Mouse (Mus musculus) thymus, postnatal 10 days (tissue): ENCODE results near the gene 4930562C15Rik.

Source experiments
- DNase-seq, 2 experiments: peaks; one replicate each; pipeline ENCODE4 v3.0.0; 2021; ENCODE audit warnings: low spot score in 2 of 2

4930562C15Rik gene

GRCm38 (mm10) chr16:4861392-4861791, 26.2 kb downstream of the 4930562C15Rik start:
- DNase-seq = peak in 1 of 2 experiments; percentile 14

GRCm38 (mm10) chr16:4862863-4863483, 27.8 kb downstream of the 4930562C15Rik start:
- DNase-seq = peak; percentile 53 to 67

DNA sequence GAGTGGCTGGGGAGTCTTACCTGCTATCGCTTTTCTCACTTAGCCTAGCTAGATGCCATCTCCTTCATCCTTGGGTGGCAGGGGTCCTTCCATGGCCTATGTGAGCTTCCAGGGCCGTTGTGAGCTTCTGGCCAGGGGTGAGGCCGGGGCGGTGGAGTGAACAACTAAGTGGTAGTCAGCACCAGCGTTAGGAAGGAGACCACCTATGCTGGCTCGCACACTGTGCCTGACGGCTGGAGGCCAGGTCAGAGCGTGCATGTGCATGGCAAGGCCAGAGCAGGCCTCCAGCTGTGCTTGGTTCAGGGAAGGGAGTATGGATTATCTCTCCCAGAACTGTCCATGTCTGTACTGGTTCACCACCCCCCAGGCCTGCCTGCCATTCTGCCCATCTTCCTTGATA, 28.5 kb downstream of the 4930562C15Rik start:
- no peak for DNase-seq

- DNase-seq = no peak
These were observed 31.0 kb downstream of the 4930562C15Rik start for GRCm38 (mm10) chr16:4866101-4866695.

GRCm38 (mm10) chr16:4870490-4870889, 35.3 kb downstream of the 4930562C15Rik start:
- DNase-seq = no peak

DNA sequence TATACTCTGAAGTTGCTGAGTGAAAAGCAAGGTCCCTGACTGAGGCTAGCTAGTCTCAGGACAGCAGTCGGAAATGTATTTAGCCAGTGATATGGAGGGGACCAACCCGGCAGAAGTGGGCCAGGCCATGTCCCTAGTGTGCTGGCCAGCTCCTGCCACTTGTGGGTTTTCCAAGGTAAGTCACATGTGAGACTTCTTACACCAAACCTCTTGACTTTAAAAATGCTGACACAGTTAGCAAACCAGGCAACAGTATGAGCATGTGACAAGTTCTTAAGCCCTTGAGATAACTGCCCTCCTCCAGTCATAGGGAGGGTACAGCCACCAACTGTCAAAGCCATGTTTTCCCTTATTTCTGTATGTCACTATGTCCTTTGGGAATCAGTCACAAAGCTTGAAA, 36.7 kb downstream of the 4930562C15Rik start:
- DNase-seq = no peak

- no peak for DNase-seq
These were observed 40.2 kb downstream of the 4930562C15Rik start for GRCm38 (mm10) chr16:4875198-4876032.

DNA sequence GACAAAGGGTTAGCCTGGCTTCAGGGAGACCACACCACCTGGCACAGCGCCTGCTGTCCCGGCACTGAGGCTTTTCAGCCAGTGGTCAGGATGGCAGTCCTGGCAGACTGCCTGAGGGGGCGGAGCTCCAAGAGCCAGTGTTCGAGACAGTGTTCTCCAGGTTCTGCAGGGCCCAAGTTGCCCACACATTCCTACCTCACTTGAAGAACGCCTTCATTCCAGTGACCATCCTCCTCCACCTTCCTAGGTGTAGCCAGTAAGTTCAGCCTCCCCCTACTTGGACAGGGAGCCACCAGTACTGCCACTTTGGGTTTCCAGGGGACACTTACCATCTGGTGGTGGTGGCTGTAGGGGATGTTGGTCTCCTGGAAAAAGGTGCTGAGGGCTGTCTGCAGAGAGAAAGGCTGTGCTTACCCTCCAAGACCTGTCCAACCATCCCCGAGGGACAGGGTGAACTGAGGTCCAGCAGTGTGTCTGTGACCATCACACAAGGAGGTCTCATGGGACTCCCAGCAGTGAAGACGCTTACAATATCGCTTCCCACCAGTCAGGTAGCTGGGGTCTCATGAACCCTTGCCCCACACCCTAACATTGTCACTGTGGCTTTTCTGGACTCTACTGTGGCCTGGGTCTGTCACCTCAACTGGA, 40.9 kb downstream of the 4930562C15Rik start:
- DNase-seq = no peak

DNA sequence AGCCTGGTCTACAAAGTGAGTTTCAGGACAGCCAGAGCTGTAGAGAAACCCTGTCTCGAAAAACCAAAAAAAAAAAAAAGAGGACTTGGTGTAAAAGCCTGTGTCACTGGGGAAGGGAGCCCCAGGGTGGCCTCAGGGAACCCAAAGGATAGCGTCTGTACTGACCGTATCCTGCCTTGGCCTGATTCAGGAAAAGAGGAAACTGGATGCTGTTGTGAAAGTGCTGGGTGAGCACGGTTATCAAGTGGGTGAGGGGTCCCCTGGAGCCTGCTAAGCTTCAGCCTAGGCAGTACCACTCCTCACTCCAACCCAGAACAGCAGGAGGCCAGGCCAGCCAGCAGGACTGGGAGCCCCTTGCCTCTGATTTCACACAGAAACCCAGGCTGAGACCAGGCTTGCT, 42.0 kb downstream of the 4930562C15Rik start:
- no peak for DNase-seq

- no peak for DNase-seq
These were observed 42.5 kb downstream of the 4930562C15Rik start for GRCm38 (mm10) chr16:4877701-4878100.

DNA sequence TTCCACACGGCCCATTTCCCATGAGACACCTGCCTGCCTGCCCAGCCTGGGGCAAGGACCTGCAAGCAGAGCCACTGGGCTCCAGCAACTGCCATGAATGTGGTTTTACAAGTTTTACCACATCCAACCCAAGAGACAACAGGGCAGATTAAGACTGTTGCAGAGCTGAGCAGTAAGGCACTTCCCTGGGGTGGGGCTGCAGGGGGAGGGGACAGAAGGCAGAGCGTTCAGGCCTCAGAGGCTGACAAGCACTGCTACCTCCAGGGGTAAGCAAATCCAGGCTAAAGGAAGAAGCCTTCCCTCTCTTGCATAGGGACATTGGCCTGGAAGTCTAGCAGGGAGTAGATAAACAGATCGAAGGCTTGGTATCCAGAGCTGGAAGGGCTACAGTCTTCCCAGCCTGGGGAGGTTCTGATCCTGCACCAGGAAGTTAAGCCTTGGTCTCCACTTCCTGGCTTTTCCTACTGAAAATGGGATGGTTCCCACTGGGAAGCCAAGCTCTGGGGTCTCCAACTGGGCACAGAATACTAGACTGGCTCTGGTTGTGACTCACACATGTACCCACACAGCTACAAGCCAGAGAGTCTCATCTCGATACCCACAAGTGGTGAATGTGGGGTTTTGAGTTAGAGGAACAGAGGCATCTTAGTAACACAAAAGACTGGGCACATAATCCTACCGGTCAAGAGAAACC, 43.1 kb downstream of the 4930562C15Rik start:
- DNase-seq = peak; percentile 69 to 71

DNA sequence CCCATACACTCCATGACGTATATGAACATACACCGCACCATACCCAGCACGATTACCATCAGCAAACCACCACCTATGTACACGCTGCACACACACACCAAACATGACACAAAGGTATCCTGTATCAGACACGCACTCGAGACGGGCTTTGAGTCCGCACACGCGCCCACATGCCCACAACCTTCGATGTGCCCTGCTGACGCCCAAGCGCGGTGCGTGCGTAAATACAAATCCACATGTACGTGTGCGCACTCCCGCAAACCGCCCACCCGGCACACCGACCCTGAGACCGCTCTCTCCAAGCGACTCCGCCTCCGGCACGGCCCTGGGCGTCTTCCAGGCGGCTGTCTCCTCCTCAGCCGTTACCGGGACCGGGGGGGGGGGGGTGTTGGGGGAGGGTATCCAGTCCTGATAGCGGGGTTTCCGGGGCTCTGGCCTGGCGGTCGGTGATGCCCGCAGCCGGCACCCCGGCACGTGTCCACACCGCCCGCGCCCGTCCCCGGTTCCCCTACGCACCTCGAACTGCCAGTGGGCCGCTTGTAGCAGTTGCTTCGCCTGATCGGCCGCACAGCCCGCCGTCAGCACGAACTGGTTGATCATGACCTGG, 44.0 kb downstream of the 4930562C15Rik start:
- peak in 1 of 2 experiments; percentile 44 for DNase-seq

- DNase-seq = peak; percentile 80 to 82
These were observed 44.5 kb downstream of the 4930562C15Rik start for GRCm38 (mm10) chr16:4879708-4880124.

GRCm38 (mm10) chr16:4880136-4880825, 45.1 kb downstream of the 4930562C15Rik start, which contains the start of gene Ubald1:
Gene Ubald1 (minus strand): TSS chr16:4880315.
- peak; percentile 97 for DNase-seq

GRCm38 (mm10) chr16:4881400-4882351, 46.5 kb downstream of the 4930562C15Rik start:
- no peak for DNase-seq

- no peak for DNase-seq
These were observed 49.7 kb downstream of the 4930562C15Rik start for GRCm38 (mm10) chr16:4884930-4885329.

DNA sequence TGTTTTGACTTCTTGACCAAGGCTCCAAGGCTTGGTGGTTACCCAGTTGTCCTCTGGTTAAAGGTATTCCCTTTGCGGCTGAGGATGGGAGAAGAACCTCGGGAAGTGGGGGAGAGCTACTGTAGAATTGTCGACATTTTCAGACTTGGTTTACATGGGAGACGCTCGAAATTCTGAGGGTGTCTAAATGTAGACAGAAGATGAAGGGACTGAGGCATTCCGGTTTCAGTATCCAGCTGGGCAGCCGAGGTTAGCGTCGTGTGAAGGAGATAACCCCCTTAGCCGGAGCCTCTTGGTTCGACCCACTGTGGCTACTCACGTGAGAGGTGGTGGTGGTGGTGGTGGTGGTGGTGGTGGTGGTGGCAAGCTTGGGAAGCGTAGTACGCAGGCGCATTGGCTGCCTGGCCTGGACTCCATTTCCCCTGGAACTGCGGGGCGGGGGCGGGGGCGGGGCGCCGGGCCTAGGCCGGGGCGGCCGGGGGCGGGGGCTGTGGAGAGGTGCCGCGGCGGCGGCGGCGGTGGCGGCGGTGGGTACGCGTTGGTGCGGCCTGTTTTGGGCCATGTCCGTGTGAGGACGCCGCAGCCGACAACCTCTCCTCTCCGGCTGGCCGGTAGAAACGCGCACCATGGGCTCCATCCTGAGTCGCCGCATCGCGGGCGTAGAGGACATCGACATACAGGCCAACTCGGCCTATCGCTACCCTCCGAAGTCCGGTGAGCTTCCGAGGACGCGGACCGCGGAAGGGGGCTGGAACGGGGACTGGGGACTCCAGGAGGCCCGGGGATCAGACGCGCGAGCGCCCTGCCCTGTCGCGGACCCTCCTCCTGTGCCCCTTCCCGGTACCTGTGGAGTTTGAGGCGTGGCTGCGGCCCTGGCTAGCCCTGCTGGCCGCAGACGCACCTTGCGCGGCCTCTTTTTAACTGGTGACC, 50.8 kb downstream of the 4930562C15Rik start, which contains the start of gene Mgrn1:
Gene Mgrn1, plus strand, starts transcription at position 490 of the 930 bp plus-strand sequence.
- peak; percentile 75 to 81 for DNase-seq

DNA sequence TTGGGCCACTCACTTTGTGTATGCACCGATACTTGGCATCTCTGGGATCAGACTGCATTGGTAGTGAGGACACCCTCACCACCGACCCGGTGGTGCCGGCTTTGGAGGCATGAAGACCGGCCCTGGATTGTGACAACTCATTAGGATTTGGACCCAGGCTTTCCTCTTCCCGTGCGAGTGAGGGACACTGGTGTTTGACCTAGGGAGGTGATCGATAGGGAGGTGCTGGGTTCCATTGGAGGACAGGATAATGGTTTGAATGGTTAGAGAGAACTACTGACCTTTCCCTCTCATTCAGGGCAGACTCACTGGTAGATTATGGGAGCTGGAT, 51.4 kb downstream of the 4930562C15Rik start:
- no peak for DNase-seq
